Mouse (Mus musculus) cortical plate, adult 2 months (tissue): ENCODE data around the gene Dlg2.

Source experiments
- CTCF ChIP-seq: fragments of 200-500 bp; IDR thresholded peaks from 2 replicates; pipeline ENCODE4 v1.5.1; 2011; ENCODE audit warnings: mild to moderate bottlenecking, control low read depth, low read length; ENCODE audit not compliant: insufficient read depth; ENCODE audit errors: extremely low read depth
- POLR2A ChIP-seq: fragments of 200-500 bp; IDR thresholded peaks from 2 replicates; pipeline ENCODE4 v1.6.1; 2011; ENCODE audit warnings: mild to moderate bottlenecking, low read length, control low read depth; ENCODE audit not compliant: insufficient read depth; ENCODE audit errors: extremely low read depth

DNA sequence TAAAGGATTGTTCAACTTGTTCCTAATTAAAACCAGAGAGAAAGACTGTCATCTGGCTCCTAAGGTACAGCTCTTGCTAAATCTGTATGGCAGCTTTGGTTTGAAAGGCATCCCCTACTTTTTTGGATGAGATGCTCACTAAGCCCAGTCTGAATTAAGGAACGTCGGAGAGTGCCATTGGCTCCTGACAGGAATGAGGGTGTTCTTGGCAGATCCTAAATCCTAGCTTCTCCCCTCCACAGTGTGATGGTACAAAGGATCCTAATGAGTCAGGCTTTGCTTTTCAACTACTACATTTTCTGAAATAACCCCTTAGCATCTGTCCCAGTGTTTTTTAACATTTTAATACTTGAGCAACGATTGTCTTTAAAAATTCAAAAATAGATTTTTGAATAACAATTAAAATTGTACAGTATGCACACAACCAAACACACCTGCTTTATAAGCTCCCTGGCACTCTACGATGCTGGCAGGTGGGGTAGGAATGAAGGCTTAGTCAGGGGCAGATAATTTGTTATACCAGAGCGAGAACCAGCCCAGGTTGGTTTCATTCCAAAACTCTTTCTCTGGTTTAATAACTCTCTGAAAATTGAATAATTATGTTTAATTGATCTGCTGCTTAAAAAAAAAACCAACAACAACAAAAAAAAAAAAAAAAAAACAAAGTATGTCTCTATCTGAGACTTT, 1527.4 kb downstream of the Dlg2 start:
- no peak for TF ChIP-seq POLR2A
- no peak for TF ChIP-seq CTCF
